Mouse (Mus musculus) E14TG2a.4 (cell line): ENCODE measurements around the gene Slc10a7.

Experiments used
- CTCF ChIP-seq: conservative IDR thresholded peaks from 2 replicates; pipeline ENCODE4 v1.5.1; 2014; ENCODE audit warnings: low read length
- POU5F1 ChIP-seq: IDR thresholded peaks from 2 replicates; pipeline ENCODE4 v1.6.1; 2014; ENCODE audit warnings: low read length, borderline replicate concordance

GRCm38 (mm10) chr8:78507979-78508718 lies 997 bp upstream of the Slc10a7 start:
- TF ChIP-seq CTCF (no peak), POU5F1 (no peak)
